Mouse (Mus musculus) myocyte (in vitro differentiated cells): ENCODE results near the gene Stat5b. TPM values are rescaled to one million over a fixed set of nuclear protein-coding genes. Genes with fewer than 3 reads are reported as not detected.

Experiments used
- H3K27me3 ChIP-seq: one replicate; pipeline ENCODE4 v1.6.1; 2011; ENCODE audit not compliant: control insufficient read depth, insufficient read depth, insufficient read length
- H3K36me3 ChIP-seq: one replicate; pipeline ENCODE4 v1.6.1; 2011; ENCODE audit not compliant: control insufficient read depth, insufficient read depth
- H3K4me2 ChIP-seq: one replicate; pipeline ENCODE4 v1.6.1; 2011; ENCODE audit warnings: low read depth, control low read depth
- H3K4me3 ChIP-seq: one replicate; pipeline ENCODE4 v1.5.1; 2011; ENCODE audit warnings: mild to moderate bottlenecking, control low read depth, moderate library complexity
- H3K79me2 ChIP-seq: one replicate; pipeline ENCODE4 v1.6.1; 2011; ENCODE audit not compliant: control insufficient read depth, insufficient read depth
- H3ac ChIP-seq: one replicate; pipeline ENCODE4 v1.6.1; 2011; ENCODE audit not compliant: control insufficient read depth, insufficient read length
- CEBPB ChIP-seq: IDR thresholded peaks from 2 replicates; pipeline ENCODE4 v1.6.1; 2011; ENCODE audit warnings: mild to moderate bottlenecking, moderate library complexity; ENCODE audit not compliant: poor library complexity, insufficient read depth, severe bottlenecking
- E2F4 ChIP-seq: IDR thresholded peaks from one replicate; pipeline ENCODE4 v1.6.1; 2011; ENCODE audit warnings: mild to moderate bottlenecking, control low read depth, moderate library complexity; ENCODE audit not compliant: insufficient read depth
- MAX ChIP-seq: IDR thresholded peaks from one replicate; pipeline ENCODE4 v1.6.1; 2011; ENCODE audit warnings: low read depth, mild to moderate bottlenecking, control low read depth
- MYOD1 ChIP-seq, 3 experiments: IDR thresholded peaks; one replicate each; pipeline ENCODE4 v1.6.1; 2011; ENCODE audit warnings: control low read depth in 2 of 3, low read depth in 2 of 3, mild to moderate bottlenecking in 2 of 3, moderate library complexity in 1 of 3; ENCODE audit not compliant: insufficient read length in 2 of 3, control insufficient read depth in 1 of 3
- MYOG ChIP-seq, 3 experiments: IDR thresholded peaks; one replicate each; pipeline ENCODE4 v1.6.1; 2011; ENCODE audit warnings: control low read depth in 2 of 3, low read depth in 2 of 3, mild to moderate bottlenecking in 2 of 3; ENCODE audit not compliant: insufficient read length in 2 of 3, control insufficient read depth in 1 of 3, insufficient read depth in 1 of 3
- POLR2A ChIP-seq: IDR thresholded peaks from one replicate; pipeline ENCODE4 v1.6.1; 2011; ENCODE audit warnings: low read depth, mild to moderate bottlenecking, control low read depth, moderate library complexity; ENCODE audit not compliant: insufficient read length
- POLR2AphosphoS2 ChIP-seq: IDR thresholded peaks from one replicate; pipeline ENCODE4 v1.6.1; 2011; ENCODE audit warnings: low read depth, control low read depth; ENCODE audit not compliant: insufficient read length
- REST ChIP-seq: IDR thresholded peaks from one replicate; pipeline ENCODE4 v1.6.1; 2011; ENCODE audit warnings: mild to moderate bottlenecking, control low read depth, moderate library complexity; ENCODE audit not compliant: insufficient read depth, insufficient read length
- SRF ChIP-seq: IDR thresholded peaks from one replicate; pipeline ENCODE4 v1.6.1; 2011; ENCODE audit warnings: low read depth; ENCODE audit not compliant: control insufficient read depth, insufficient read length
- TCF12 ChIP-seq: IDR thresholded peaks from one replicate; pipeline ENCODE4 v1.6.1; 2011; ENCODE audit warnings: mild to moderate bottlenecking, control low read depth; ENCODE audit not compliant: poor library complexity, insufficient read depth, severe bottlenecking
- TCF3 ChIP-seq: IDR thresholded peaks from one replicate; pipeline ENCODE4 v1.6.1; 2011; ENCODE audit warnings: low read depth, control low read depth; ENCODE audit not compliant: insufficient read length
- USF1 ChIP-seq: IDR thresholded peaks from one replicate; pipeline ENCODE4 v1.6.1; 2011; ENCODE audit warnings: low read depth, mild to moderate bottlenecking, control low read depth, moderate library complexity
- polyA plus RNA-seq: library from polyadenylated mRNA; unstranded; fragments of >200 nt; fragmentation: generic; extraction: Trizol; gene quantifications from one replicate; pipeline ENCODE4 v1.2.1, GENCODE M21; 2012; ENCODE audit warnings: missing spikeins

Stat5b gene
- polyA plus RNA-seq, 1 experiment = 12.0 TPM

DNA sequence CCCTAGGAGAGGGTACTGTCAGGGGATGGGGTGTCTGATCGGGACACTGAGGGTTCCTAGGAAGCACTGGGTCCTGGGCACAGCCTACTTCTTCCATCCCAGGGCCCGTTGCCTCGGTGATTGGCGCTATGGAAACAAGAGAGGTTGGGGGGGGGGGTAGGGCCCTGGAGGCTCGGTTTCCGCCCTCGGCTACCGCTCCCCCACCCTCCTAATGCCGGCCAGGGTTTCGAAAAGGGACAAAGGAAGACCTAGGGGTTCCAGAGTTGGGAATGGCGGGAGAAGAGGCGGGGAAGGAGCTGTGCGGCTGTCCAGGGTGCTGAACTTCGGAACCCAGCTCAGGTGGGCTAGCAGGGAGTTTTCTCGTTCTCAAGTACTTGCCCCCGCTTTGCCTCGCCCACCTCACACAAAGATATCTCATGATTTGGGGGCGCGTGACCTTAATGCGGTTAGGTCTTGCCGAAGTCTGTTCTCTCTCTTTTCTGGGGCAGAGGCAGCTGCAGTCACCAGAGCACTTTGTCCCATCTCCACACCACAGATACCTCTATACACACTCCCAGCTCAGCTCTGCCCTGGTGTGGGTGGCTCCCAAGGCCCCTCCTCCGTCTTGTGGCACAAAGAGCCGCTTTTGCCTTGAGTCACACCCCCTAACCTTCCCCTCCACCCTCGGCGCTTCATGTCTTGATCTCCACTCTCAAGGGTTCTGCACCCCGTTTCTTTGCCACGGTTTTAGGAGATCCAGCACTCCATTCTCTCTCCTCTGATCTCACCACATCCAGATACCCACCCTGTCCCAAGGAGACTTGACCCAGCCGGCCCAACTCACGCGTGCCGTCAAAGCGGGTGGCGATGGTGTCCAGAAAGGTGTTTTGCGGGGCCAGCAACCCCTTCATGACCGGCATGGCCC, 91.6 kb downstream of the Stat5b start:
- H3K79me2 ChIP-seq = no peaks in the 10 kb centered on the region
- no peak overlapping the region for H3K4me2 ChIP-seq
- TF ChIP-seq REST = peak; percentile 89
- TF ChIP-seq TCF12 = no peak
- peaks cover 74% of the 10 kb centered on the region for H3K27me3 ChIP-seq
- no peaks in the 10 kb centered on the region for H3K36me3 ChIP-seq
- H3K4me3 ChIP-seq = no peak overlapping the region
- no peak overlapping the region for H3ac ChIP-seq

DNA sequence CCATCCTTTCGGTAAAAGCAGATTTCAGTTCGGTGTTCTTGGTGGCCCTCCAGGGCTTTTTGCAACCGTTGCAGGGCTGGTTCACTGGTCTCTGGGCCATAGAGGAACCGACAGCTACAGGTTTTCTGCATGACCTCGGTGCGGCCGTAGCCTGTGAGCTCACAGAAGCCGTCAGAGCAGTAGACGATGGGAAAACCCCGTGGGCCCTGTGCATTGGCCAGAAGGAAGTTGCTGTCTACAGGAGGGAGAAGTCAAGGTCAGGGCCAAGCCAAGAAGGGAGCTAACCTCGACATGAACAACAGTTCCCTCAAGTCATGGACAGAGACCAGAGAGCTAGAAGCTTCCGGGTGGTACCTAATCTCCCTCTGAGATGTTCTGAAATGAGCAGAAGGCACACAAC, 93.0 kb downstream of the Stat5b start:
- peaks cover 82% of the 10 kb centered on the region for H3K27me3 ChIP-seq

DNA sequence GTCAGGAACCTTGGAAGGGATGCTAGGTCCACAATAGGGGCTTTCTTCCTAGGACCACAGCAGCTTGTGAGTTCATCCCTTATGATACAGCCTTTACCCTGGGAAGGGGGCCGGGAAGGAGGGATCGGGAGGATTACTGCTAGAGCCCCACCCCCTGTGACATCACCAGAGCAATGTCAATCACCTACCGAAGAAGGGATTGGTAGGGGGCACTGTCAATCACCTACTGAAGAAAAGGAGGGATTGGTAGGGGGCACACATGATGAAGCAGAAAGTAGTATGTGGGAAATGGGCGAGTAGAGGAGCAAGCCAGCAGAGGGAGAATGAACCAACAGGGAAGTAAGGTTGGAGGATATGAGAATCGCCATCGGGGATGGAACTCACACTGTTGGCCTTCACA, 94.0 kb downstream of the Stat5b start:
- Histone ChIP-seq H3K79me2 (no peaks in the 10 kb centered on the region), H3K4me2 (no peak overlapping the region), H3ac (no peak overlapping the region), H3K4me3 (no peak overlapping the region), H3K27me3 (peaks cover 81% of the 10 kb centered on the region), H3K36me3 (no peaks in the 10 kb centered on the region)
- no peak for TF ChIP-seq CEBPB
- TF ChIP-seq POLR2A = no peak
- TF ChIP-seq MYOG (IDR thresholded peaks at IDR 0.05; ENCODE audit: control insufficient read depth in 1 of 3, insufficient read depth in 1 of 3, insufficient read length in 2 of 3, low read depth in 2 of 3) = no peak
- TF ChIP-seq SRF = no peak
- no peak for TF ChIP-seq TCF3
- no peak for TF ChIP-seq E2F4
- no peak for TF ChIP-seq MAX
- no peak for TF ChIP-seq USF1
- TF ChIP-seq TCF12 = no peak
- no peak for TF ChIP-seq MYOD1 (IDR thresholded peaks at IDR 0.05; ENCODE audit: control insufficient read depth in 1 of 3, insufficient read length in 2 of 3, low read depth in 2 of 3)
- TF ChIP-seq REST = no peak
- TF ChIP-seq POLR2AphosphoS2 = no peak

More for the DNA sequence above, 93.0 kb downstream of the Stat5b start:
- Histone ChIP-seq H3K4me3 (no peak overlapping the region), H3K4me2 (no peak overlapping the region), H3K79me2 (no peaks in the 10 kb centered on the region), H3K36me3 (no peaks in the 10 kb centered on the region), H3ac (no peak overlapping the region)
- no peak for TF ChIP-seq USF1
- no peak for TF ChIP-seq SRF
- no peak for TF ChIP-seq MAX
- TF ChIP-seq POLR2AphosphoS2 = no peak
- TF ChIP-seq E2F4 = no peak
- no peak for TF ChIP-seq TCF12
- TF ChIP-seq CEBPB = no peak
- no peak for TF ChIP-seq POLR2A
- no peak for TF ChIP-seq TCF3
- TF ChIP-seq MYOD1 (IDR thresholded peaks at IDR 0.05; ENCODE audit: control insufficient read depth in 1 of 3, insufficient read length in 2 of 3, low read depth in 2 of 3) = no peak
- no peak for TF ChIP-seq REST
- no peak for TF ChIP-seq MYOG (IDR thresholded peaks at IDR 0.05; ENCODE audit: control insufficient read depth in 1 of 3, insufficient read depth in 1 of 3, insufficient read length in 2 of 3, low read depth in 2 of 3)

DNA sequence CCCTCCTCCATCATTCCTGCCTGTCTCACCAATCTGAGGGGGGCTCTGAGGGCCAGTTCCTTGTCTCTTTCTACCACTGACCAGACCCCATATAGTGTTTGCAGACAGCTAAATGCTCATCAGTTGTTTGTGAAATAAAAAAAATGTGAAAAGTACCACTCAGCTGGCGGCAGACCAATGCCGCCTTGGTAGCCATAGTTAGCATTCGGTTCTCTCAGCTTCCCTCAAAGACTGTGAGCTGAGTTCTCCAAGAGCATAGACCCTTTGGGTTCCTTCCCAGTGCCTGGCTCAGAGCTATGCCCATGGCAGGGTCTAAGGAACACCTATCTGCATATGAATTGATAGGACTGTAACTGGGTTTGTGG, 95.8 kb downstream of the Stat5b start:
- no peak overlapping the region for H3ac ChIP-seq
- H3K79me2 ChIP-seq = no peaks in the 10 kb centered on the region
- no peak overlapping the region for H3K4me2 ChIP-seq
- peaks cover 81% of the 10 kb centered on the region for H3K27me3 ChIP-seq
- no peak overlapping the region for H3K4me3 ChIP-seq
- no peaks in the 10 kb centered on the region for H3K36me3 ChIP-seq
- no peak for TF ChIP-seq REST
- TF ChIP-seq E2F4 = no peak
- TF ChIP-seq POLR2A = no peak
- TF ChIP-seq TCF12 = no peak
- TF ChIP-seq CEBPB = no peak
- TF ChIP-seq POLR2AphosphoS2 = no peak
- no peak for TF ChIP-seq TCF3
- no peak for TF ChIP-seq SRF
- no peak for TF ChIP-seq MAX
- TF ChIP-seq USF1 = no peak
- no peak for TF ChIP-seq MYOD1 (IDR thresholded peaks at IDR 0.05; ENCODE audit: control insufficient read depth in 1 of 3, insufficient read length in 2 of 3, low read depth in 2 of 3)
- no peak for TF ChIP-seq MYOG (IDR thresholded peaks at IDR 0.05; ENCODE audit: control insufficient read depth in 1 of 3, insufficient read depth in 1 of 3, insufficient read length in 2 of 3, low read depth in 2 of 3)
